Mouse (Mus musculus) lung, embryonic 14.5 days (tissue): ENCODE results near the gene Kcnn4. TPM values are rescaled to one million over a fixed set of nuclear protein-coding genes. Genes with fewer than 3 reads are reported as not detected.
A peak's percentile ranks its signal among the peaks of the same experiment; 100 is the strongest.

Experiments
- ATAC-seq: fragments of 200-750 bp; cut with Nextera tagmentation; 2 replicates; pipeline ENCODE4 v1.8.0; 2017; ENCODE audit warnings: mild to moderate bottlenecking, moderate TSS enrichment, moderate library complexity; ENCODE audit not compliant: insufficient read depth
- DNase-seq: peaks from one replicate; pipeline ENCODE4 v3.0.0-alpha.2; 2015
- H3K27ac ChIP-seq: fragments of 300-500 bp; sonication (generic); 2 replicates; pipeline ENCODE4 v1.5.1; 2014; ENCODE audit warnings: low read depth, mild to moderate bottlenecking, moderate library complexity
- H3K27me3 ChIP-seq: fragments of 300-500 bp; sonication (generic); 2 replicates; pipeline ENCODE4 v1.6.1; 2014; ENCODE audit warnings: low read length, control low read depth; ENCODE audit not compliant: insufficient read depth
- H3K36me3 ChIP-seq: fragments of 300-500 bp; sonication (generic); 2 replicates; pipeline ENCODE4 v1.6.1; 2014; ENCODE audit warnings: control low read depth; ENCODE audit not compliant: insufficient read depth
- H3K4me1 ChIP-seq: fragments of 300-500 bp; sonication (generic); 2 replicates; pipeline ENCODE4 v1.6.1; 2014; ENCODE audit warnings: antibody characterized with exemption, control low read depth; ENCODE audit not compliant: insufficient read depth
- H3K4me2 ChIP-seq: fragments of 300-500 bp; sonication (generic); 2 replicates; pipeline ENCODE4 v1.6.1; 2014; ENCODE audit warnings: mild to moderate bottlenecking
- H3K4me3 ChIP-seq: fragments of 300-500 bp; sonication (generic); 2 replicates; pipeline ENCODE4 v1.5.1; 2014; ENCODE audit warnings: low read depth, low read length
- H3K9ac ChIP-seq: fragments of 300-500 bp; sonication (generic); 2 replicates; pipeline ENCODE4 v1.6.1; 2014
- H3K9me3 ChIP-seq: fragments of 300-500 bp; sonication (generic); 2 replicates; pipeline ENCODE4 v1.6.1; 2016; ENCODE audit warnings: low read depth, low read length, control low read depth
- CTCF ChIP-seq: IDR thresholded peaks from 2 replicates; pipeline ENCODE4 v1.5.1; 2016; ENCODE audit warnings: antibody characterized with exemption, low read depth
- WGBS: fragments of 180-500 bp; shearing (Covaris S2); extraction: QIAGEN DNeasy Blood & Tissue Kit; methylation state at CpG from one replicate; pipeline ENCODE4 v1.1.7; 2014; 5-methylcytosine and 5-hydroxymethylcytosine counted together
- polyA plus RNA-seq: library from polyadenylated mRNA; unstranded; fragments of >200 nt; fragmentation: Nextera tagmentation; extraction: Ambion mirVana; gene quantifications from 2 replicates; pipeline ENCODE4 v1.2.1, GENCODE M21; 2014

Gene Kcnn4
- polyA plus RNA-seq, 1 experiment from 2014 or later: 1.6 TPM

GRCm38 (mm10) chr7:24423956-24424732, 54.1 kb downstream of the Kcnn4 start:
- ATAC-seq (peak; percentile 36; the same call in 1 of the 2 replicates), DNase-seq (peak; percentile 72)
- Histone ChIP-seq H3K4me2 (no peak overlapping the region), H3K4me1 (no peaks in the 10 kb centered on the region), H3K9me3 (no peaks in the 10 kb centered on the region), H3K9ac (no peak overlapping the region), H3K4me3 (no peak overlapping the region), H3K27ac (no peak overlapping the region), H3K36me3 (peaks cover 17% of the 10 kb centered on the region), H3K27me3 (no peaks in the 10 kb centered on the region)
- TF ChIP-seq CTCF: no peak
- 62% methylated on average over 12 of the region's 12 CpGs for WGBS

GRCm38 (mm10) chr7:24425919-24426318, 55.9 kb downstream of the Kcnn4 start:
- no peaks in the 10 kb centered on the region for H3K27me3 ChIP-seq
- peaks cover 13% of the 10 kb centered on the region for H3K36me3 ChIP-seq
- ATAC-seq: no peak
- DNase-seq: no peak
- H3K4me1 ChIP-seq: no peaks in the 10 kb centered on the region
- no peak overlapping the region for H3K4me3 ChIP-seq
- H3K4me2 ChIP-seq: no peak overlapping the region
- TF ChIP-seq CTCF: no peak
- WGBS: 79% methylated on average over 9 of the region's 9 CpGs
- no peak overlapping the region for H3K27ac ChIP-seq
- no peak overlapping the region for H3K9ac ChIP-seq
- no peaks in the 10 kb centered on the region for H3K9me3 ChIP-seq

- Histone ChIP-seq H3K9me3 (no peaks in the 10 kb centered on the region), H3K9ac (no peak overlapping the region), H3K4me3 (no peak overlapping the region), H3K4me2 (no peak overlapping the region), H3K27me3 (peaks cover 2% of the 10 kb centered on the region; the same call in 1 of the 2 replicates), H3K36me3 (peaks cover 3% of the 10 kb centered on the region; the same call in 1 of the 2 replicates), H3K27ac (no peak overlapping the region), H3K4me1 (peaks cover 3% of the 10 kb centered on the region; the same call in 1 of the 2 replicates)
- TF ChIP-seq CTCF: no peak
- ATAC-seq: no peak
- WGBS: 96% methylated on average over 8 of the region's 8 CpGs
- no peak for DNase-seq
Measured at GRCm38 (mm10) chr7:24427168-24427567, 57.1 kb downstream of the Kcnn4 start.

- WGBS: 84% methylated on average over 5 of the region's 5 CpGs
- Histone ChIP-seq H3K4me1 (peaks cover 3% of the 10 kb centered on the region; the same call in 1 of the 2 replicates), H3K27ac (no peak overlapping the region), H3K4me2 (no peak overlapping the region), H3K9me3 (no peaks in the 10 kb centered on the region; the same call in 1 of the 2 replicates), H3K36me3 (no peaks in the 10 kb centered on the region), H3K27me3 (peaks cover 14% of the 10 kb centered on the region), H3K4me3 (no peak overlapping the region), H3K9ac (no peak overlapping the region)
- no peak for DNase-seq
- TF ChIP-seq CTCF: no peak
- no peak for ATAC-seq
Measured at GRCm38 (mm10) chr7:24428725-24429124, 58.7 kb downstream of the Kcnn4 start.

- no peak overlapping the region for H3K4me3 ChIP-seq
- no peak overlapping the region for H3K27ac ChIP-seq
- WGBS: 47% methylated on average over 16 of the region's 16 CpGs
- no peaks in the 10 kb centered on the region; the same call in 1 of the 2 replicates for H3K9me3 ChIP-seq
- H3K36me3 ChIP-seq: no peaks in the 10 kb centered on the region
- no peak overlapping the region for H3K9ac ChIP-seq
- no peak overlapping the region for H3K4me2 ChIP-seq
- no peak for TF ChIP-seq CTCF
- no peak for ATAC-seq
- peak; percentile 23 for DNase-seq
- peaks cover 14% of the 10 kb centered on the region for H3K27me3 ChIP-seq
- H3K4me1 ChIP-seq: peaks cover 3% of the 10 kb centered on the region; the same call in 1 of the 2 replicates
Measured at GRCm38 (mm10) chr7:24429413-24430112, 59.5 kb downstream of the Kcnn4 start.

- H3K4me1 ChIP-seq: peaks cover 3% of the 10 kb centered on the region; the same call in 1 of the 2 replicates
- H3K4me2 ChIP-seq: no peak overlapping the region
- no peak for TF ChIP-seq CTCF
- WGBS: 93% methylated on average over 15 of the region's 15 CpGs
- no peak overlapping the region for H3K9ac ChIP-seq
- no peak overlapping the region for H3K4me3 ChIP-seq
- ATAC-seq: no peak
- no peaks in the 10 kb centered on the region; the same call in 1 of the 2 replicates for H3K9me3 ChIP-seq
- DNase-seq: no peak
- H3K27ac ChIP-seq: no peak overlapping the region
- H3K36me3 ChIP-seq: no peaks in the 10 kb centered on the region
- peaks cover 14% of the 10 kb centered on the region for H3K27me3 ChIP-seq
Measured at GRCm38 (mm10) chr7:24430551-24431345, 60.7 kb downstream of the Kcnn4 start.
